Mouse (Mus musculus) G1E (cell line): Measurements from ENCODE around the gene Lims1. TPM values are rescaled to one million over a fixed set of nuclear protein-coding genes. Genes with fewer than 3 reads are reported as not detected.

ENCODE experiments used
- ATAC-seq: 2 replicates; pipeline ENCODE4 v1.8.0; 2016; ENCODE audit warnings: mild to moderate bottlenecking; ENCODE audit not compliant: insufficient number of reproducible peaks, poor library complexity, low FRiP score, severe bottlenecking; ENCODE audit errors: extremely low read depth
- DNase-seq: peaks from one replicate; pipeline ENCODE4 v3.0.0; 2012; ENCODE audit warnings: low spot score
- H3K27me3 ChIP-seq: 2 replicates; pipeline ENCODE4 v1.6.1; 2012; ENCODE audit warnings: mild to moderate bottlenecking, low read length, inconsistent platforms; ENCODE audit not compliant: insufficient read depth
- H3K36me3 ChIP-seq: replicated peaks from 2 replicates; pipeline ENCODE3; 2012; ENCODE audit warnings: mild to moderate bottlenecking, inconsistent platforms
- H3K4me1 ChIP-seq: 2 replicates; pipeline ENCODE4 v1.6.1; 2012; ENCODE audit warnings: low read depth, low read length, inconsistent platforms, mixed read lengths; ENCODE audit not compliant: insufficient read depth
- H3K4me3 ChIP-seq: 2 replicates; pipeline ENCODE4 v1.5.1; 2012; ENCODE audit warnings: low read depth, mild to moderate bottlenecking, inconsistent platforms, low read length, moderate library complexity, mixed read lengths
- H3K9me3 ChIP-seq: replicated peaks from 2 replicates; pipeline ENCODE4 v1.6.1; 2012; ENCODE audit warnings: inconsistent platforms
- CTCF ChIP-seq: IDR thresholded peaks from 2 replicates; pipeline ENCODE4 v1.5.1; 2012; ENCODE audit warnings: low read depth, low read length, inconsistent platforms, mixed read lengths
- GATA1 ChIP-seq: IDR thresholded peaks from 2 replicates; pipeline ENCODE4 v1.6.1; 2012; ENCODE audit warnings: borderline replicate concordance, low read length, inconsistent platforms, mixed read lengths
- GATA2 ChIP-seq: IDR thresholded peaks from 2 replicates; pipeline ENCODE4 v1.6.1; 2012; ENCODE audit warnings: low read depth, low read length, inconsistent platforms, borderline replicate concordance
- POLR2AphosphoS5 ChIP-seq: IDR thresholded peaks from 2 replicates; pipeline ENCODE4 v1.6.1; 2012; ENCODE audit warnings: low read depth, low read length, inconsistent platforms; ENCODE audit not compliant: insufficient replicate concordance
- TAL1 ChIP-seq: conservative IDR thresholded peaks from 2 replicates; pipeline ENCODE4 v1.6.1; 2012; ENCODE audit warnings: low read depth, low read length, inconsistent platforms, mixed read lengths
- polyA plus RNA-seq: library from polyadenylated mRNA; stranded (reverse); fragments of >175 nt; gene quantifications from 2 replicates; pipeline ENCODE4 v1.2.3, GENCODE M21; 2012
- total RNA-seq, 2 experiments: library from RNA; stranded (forward) in 1 of 2; stranded (reverse) in 1 of 2; fragments of 200-1000 nt in 1 of 2; fragments of >200 nt in 1 of 2; fragmentation: Nextera tagmentation in 1 of 2; gene quantifications; 2 replicates each; pipeline ENCODE4 v1.2.3; 2014 to 2017

Lims1 gene
- total and polyA plus RNA-seq, 3 experiments: 1.6 to 81.3 (median 64.7) TPM

DNA sequence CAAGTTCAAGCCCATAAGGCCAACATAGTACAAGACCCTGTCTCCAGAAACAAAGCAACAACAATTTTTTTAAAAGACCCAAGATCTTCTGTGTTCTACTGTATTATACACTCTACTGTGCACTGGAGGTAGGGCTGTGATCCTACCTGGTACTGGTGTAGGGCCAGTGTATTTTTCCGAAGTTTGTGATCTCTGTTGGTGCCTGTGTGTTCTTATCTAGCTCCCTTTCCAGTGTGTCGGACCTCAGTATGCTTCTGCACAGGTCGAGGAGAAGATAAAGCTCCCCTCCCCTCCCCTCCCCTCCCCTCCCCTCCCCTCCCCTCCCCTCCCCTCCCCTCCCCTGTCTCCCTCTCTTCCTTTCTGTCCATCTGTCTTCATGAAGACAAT is 46.4 kb downstream of the Lims1 start:
- DNase-seq (no peak), ATAC-seq (peak; percentile 32)
- TF ChIP-seq TAL1 (no peak), GATA1 (no peak), CTCF (no peak), POLR2AphosphoS5 (no peak), GATA2 (no peak)
- Histone ChIP-seq H3K27me3 (no peaks in the 10 kb centered on the region), H3K9me3 (no peaks in the 10 kb centered on the region), H3K4me1 (peaks cover 49% of the 10 kb centered on the region), H3K4me3 (no peak overlapping the region; the same call in 1 of the 2 replicates), H3K36me3 (no peaks in the 10 kb centered on the region)

DNA sequence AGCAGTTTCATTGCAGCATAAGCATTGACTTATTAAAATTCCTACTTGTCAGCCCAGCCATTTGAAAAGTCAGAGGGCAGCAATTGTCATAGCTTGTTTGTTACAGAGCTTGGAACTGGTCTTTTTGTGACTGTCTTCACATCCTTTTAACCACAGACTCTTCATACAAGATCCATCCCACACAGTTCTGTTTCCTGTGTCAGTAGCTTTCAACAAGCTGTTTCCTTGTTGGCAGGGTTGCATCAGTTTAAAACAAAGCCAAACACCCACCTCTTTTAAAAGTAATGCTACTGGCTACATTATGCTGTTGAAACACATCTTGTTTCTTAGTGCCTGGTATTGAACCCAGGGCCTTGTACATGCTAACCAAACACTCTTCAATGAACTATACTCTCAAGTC is 46.9 kb downstream of the Lims1 start:
- H3K4me3 ChIP-seq: no peak overlapping the region
- no peaks in the 10 kb centered on the region for H3K9me3 ChIP-seq
- TF ChIP-seq POLR2AphosphoS5: no peak
- TF ChIP-seq TAL1: no peak
- no peak for TF ChIP-seq GATA2
- H3K27me3 ChIP-seq: no peaks in the 10 kb centered on the region
- no peaks in the 10 kb centered on the region for H3K36me3 ChIP-seq
- DNase-seq (no peak), ATAC-seq (no peak)
- peaks cover 45% of the 10 kb centered on the region for H3K4me1 ChIP-seq

DNA sequence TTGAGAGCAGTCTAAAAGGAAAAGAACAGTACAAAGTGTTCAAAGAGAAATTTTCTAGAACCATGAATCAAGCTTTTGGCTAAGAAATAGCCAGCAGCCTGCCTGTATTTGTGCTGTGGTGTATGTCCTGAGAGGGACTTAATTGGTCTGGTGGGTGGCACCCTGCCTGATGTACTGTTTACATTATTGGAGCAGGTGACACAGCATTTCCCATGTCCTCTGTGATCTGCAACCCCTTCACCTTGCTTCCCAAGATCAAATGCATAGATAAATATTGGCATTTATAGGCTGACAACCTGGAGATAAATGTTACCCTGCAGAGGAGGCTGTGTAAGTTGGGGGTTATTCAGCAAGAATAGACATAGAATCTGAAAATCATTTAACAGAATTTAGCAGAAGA is 47.3 kb downstream of the Lims1 start:
- no peaks in the 10 kb centered on the region for H3K36me3 ChIP-seq
- TF ChIP-seq POLR2AphosphoS5 (no peak), GATA1 (no peak), TAL1 (no peak), GATA2 (no peak), CTCF (no peak)
- no peaks in the 10 kb centered on the region for H3K9me3 ChIP-seq
- peaks cover 41% of the 10 kb centered on the region for H3K4me1 ChIP-seq
- no peaks in the 10 kb centered on the region for H3K27me3 ChIP-seq
- DNase-seq (no peak), ATAC-seq (no peak)
- no peak overlapping the region for H3K4me3 ChIP-seq

DNA sequence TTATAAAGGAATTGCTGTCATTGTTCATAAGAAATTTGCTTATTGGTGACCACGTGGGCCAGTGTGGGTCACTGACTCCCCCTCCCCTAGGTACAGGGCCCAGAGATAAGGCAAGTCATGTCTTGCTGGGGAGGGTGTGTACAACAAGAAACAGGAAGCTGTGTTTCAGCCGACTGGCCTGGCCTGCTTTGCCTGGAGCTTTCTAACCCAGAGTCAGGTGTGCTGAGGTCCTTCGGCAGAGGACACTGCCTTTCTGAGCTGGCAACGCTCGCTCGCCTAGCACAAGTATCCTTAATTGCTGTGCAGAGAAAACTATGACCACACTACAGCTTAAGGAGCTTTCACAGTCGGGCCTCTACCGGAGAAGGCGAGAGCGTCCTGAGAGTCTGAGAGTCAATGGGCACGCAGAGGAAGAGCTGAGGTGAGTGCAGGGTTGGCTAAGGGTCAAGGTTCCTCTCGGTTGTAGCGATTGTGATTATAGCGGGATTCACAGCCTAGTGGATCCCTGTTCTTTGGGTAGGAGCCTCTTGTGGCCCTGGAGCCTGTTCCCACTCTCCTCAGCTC is 48.1 kb downstream of the Lims1 start:
- peaks cover 40% of the 10 kb centered on the region for H3K4me1 ChIP-seq

DNA sequence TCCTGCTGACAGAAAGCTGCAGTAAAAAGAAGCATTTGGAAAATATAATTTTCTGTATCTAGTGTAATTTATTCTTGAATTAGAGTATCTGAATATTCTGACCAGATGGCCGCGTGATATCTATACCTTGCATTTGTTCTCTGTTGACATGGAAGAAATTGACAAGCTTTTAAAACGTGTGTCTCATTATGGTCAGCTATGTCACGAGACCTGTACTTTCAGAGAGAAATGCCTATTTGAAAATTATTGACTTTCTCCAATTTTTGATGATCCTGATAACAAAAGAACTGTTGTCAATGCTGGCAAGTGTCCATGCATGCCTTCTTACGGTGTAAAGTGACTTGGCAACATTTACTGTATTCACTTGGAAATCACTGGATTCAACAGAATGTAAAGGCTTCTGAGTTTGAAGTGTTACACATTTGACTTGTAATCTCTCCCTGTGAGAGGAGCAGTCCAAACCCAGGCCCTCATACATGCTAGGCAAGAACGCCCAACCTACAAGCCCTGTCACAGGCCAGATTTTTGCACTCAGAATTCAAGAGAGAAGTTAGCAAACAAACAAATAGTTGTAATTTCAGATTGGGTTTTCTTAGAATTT is 49.3 kb downstream of the Lims1 start:
- no peaks in the 10 kb centered on the region for H3K9me3 ChIP-seq
- ATAC-seq: no peak
- peak overlapping the region; percentile 30; the same call in 1 of the 2 replicates for H3K4me3 ChIP-seq
- peaks cover 36% of the 10 kb centered on the region for H3K4me1 ChIP-seq
- no peak for DNase-seq
- TF ChIP-seq GATA1 (no peak), TAL1 (no peak), GATA2 (no peak), CTCF (no peak), POLR2AphosphoS5 (no peak)
- no peaks in the 10 kb centered on the region for H3K36me3 ChIP-seq
- no peaks in the 10 kb centered on the region for H3K27me3 ChIP-seq

More for the DNA sequence above, 48.1 kb downstream of the Lims1 start:
- H3K4me3 ChIP-seq: peak overlapping the region; percentile 71
- no peaks in the 10 kb centered on the region for H3K27me3 ChIP-seq
- TF ChIP-seq CTCF (no peak), GATA2 (no peak), TAL1 (peak; percentile 32), GATA1 (no peak), POLR2AphosphoS5 (no peak)
- H3K36me3 ChIP-seq: no peaks in the 10 kb centered on the region
- no peaks in the 10 kb centered on the region for H3K9me3 ChIP-seq
- DNase-seq (peak; percentile 35), ATAC-seq (peak; percentile 80)

DNA sequence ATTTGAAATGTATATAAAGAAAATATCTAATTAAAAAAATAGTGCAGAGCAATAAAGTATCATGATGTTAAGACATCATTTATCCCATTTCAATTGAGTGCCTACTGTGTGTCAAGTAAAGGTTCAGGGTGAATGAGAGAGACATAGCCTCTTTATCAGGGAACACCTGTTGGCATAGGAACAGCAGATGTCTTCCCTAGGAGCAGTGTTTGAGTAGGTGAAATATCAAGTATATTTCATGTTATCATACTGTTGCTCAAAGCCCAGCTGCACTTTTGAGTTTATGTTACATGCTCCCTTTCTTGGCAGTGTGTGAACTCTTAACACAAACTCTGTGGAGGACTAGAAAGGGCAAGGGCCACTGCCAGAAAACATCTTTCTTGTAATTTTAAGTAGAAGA is 50.6 kb downstream of the Lims1 start:
- H3K36me3 ChIP-seq: no peaks in the 10 kb centered on the region
- H3K27me3 ChIP-seq: no peaks in the 10 kb centered on the region
- no peak overlapping the region for H3K4me3 ChIP-seq
- no peaks in the 10 kb centered on the region for H3K9me3 ChIP-seq
- no peak for DNase-seq
- no peak for TF ChIP-seq POLR2AphosphoS5
- no peak for TF ChIP-seq CTCF
- no peak for TF ChIP-seq GATA2
- no peak for TF ChIP-seq TAL1
- TF ChIP-seq GATA1: no peak
- ATAC-seq: no peak
- H3K4me1 ChIP-seq: peaks cover 24% of the 10 kb centered on the region

DNA sequence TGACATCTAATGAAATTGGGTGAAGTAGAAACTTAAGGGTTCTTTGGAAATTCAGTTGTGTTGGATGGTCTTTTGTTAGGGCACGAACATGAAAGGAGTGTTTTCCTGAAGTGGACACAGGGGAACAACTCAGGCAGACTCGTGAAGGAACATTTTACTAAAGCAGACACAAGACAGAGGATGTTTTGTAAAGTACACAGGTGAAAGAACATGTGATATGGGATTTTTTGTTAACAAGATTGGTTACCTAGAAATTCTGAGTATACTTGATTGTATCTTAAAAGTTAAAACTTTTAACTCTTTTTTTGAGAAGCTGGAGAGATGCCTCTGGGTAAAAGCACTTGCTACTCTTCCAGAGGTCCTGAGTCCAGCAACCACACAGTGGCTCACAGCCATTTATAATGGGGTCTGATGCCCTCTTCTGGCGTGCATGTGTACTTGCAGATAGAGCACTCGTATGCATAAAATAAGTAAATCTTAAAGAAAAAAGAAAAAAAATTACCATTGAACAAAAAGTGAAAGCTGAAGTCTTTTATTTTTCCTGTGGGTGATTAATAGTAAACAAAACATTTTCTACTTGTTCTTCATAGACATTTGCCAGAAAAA is 54.4 kb downstream of the Lims1 start:
- ATAC-seq (no peak), DNase-seq (no peak)
- H3K9me3 ChIP-seq: no peaks in the 10 kb centered on the region
- no peaks in the 10 kb centered on the region for H3K27me3 ChIP-seq
- no peak for TF ChIP-seq TAL1
- no peak for TF ChIP-seq POLR2AphosphoS5
- TF ChIP-seq GATA2: no peak
- no peak for TF ChIP-seq CTCF
- no peak for TF ChIP-seq GATA1
- H3K36me3 ChIP-seq: peaks cover 4% of the 10 kb centered on the region
- peaks cover 13% of the 10 kb centered on the region for H3K4me1 ChIP-seq
- no peak overlapping the region for H3K4me3 ChIP-seq
